16 mouse cellular contexts compared by ENCODE assay signal in genomic region chrX:67283460-67283859, GRCm38 (mm10).
DNase-seq lines count a peak whose midpoint lies in the region; ATAC-seq and TF ChIP-seq lines count a peak whose summit lies in the region.
"Had no signal": no experiment of that assay in that cellular context is flagged by ENCODE, and none has a peak within 500 bp of the region (broad histone marks: within the 10 kb centered on the region; RNA-seq: fewer than 3 reads in every experiment).

No protein-coding gene starts in this region.

- DNase-seq in forebrain, embryonic 14.5 days (ENCODE audit: low spot score), result peak; percentile 1
- DNase-seq in forebrain, postnatal 0 days, result no peak
- DNase-seq in kidney, adult 11 months, result no peak
- DNase-seq: adrenal gland, adult 2 months; adrenal gland, postnatal 10 days; adrenal gland, postnatal 25 days; cerebellum, adult 11-12 months; cerebellum, adult 2 months; cerebellum, adult 9-10 months; cerebellum, postnatal 10 days; cerebellum, postnatal 25 days had no signal

- peak; percentile 54; the same call in 1 of the 2 replicates for ATAC-seq in forebrain, embryonic 14.5 days
- no peak for ATAC-seq in forebrain, postnatal 0 days
- ATAC-seq in midbrain, embryonic 12.5 days (ENCODE audit: low FRiP score, low read depth), result 0 out of 2 replicates have a peak, but pooled peaks have one; percentile 44
- ATAC-seq in midbrain, embryonic 16.5 days, result no peak

- no peaks in the 10 kb centered on the region for H3K27me3 ChIP-seq in forebrain, embryonic 14.5 days (replicated peaks; ENCODE audit: control insufficient read depth, insufficient read depth, low read length)
- H3K27me3 ChIP-seq in forebrain, postnatal 0 days (ENCODE audit: insufficient read depth, low read length), result no peaks in the 10 kb centered on the region
- no peaks in the 10 kb centered on the region for H3K27me3 ChIP-seq in midbrain, embryonic 12.5 days
- H3K27me3 ChIP-seq in midbrain, embryonic 16.5 days (ENCODE audit: control insufficient read depth, insufficient read depth, low read depth, low read length), result no peaks in the 10 kb centered on the region
- H3K27me3 ChIP-seq: embryonic facial prominence, embryonic 12.5 days; forebrain, embryonic 12.5 days had no signal

- no peaks in the 10 kb centered on the region for H3K36me3 ChIP-seq in forebrain, embryonic 14.5 days (ENCODE audit: control insufficient read depth, insufficient read depth, low read length)
- H3K36me3 ChIP-seq in forebrain, postnatal 0 days (ENCODE audit: insufficient read depth), result no peaks in the 10 kb centered on the region
- no peaks in the 10 kb centered on the region for H3K36me3 ChIP-seq in midbrain, embryonic 12.5 days
- H3K36me3 ChIP-seq in midbrain, embryonic 16.5 days (ENCODE audit: control insufficient read depth, insufficient read depth, low read length), result no peaks in the 10 kb centered on the region
- H3K36me3 ChIP-seq: embryonic facial prominence, embryonic 10.5 days; embryonic facial prominence, embryonic 12.5 days; forebrain, embryonic 12.5 days had no signal

- 30% methylated on average over 2 of the region's 2 CpGs for WGBS in forebrain, embryonic 14.5 days
- WGBS in forebrain, postnatal 0 days, result 21% methylated on average over 2 of the region's 2 CpGs
- 51% methylated on average over 2 of the region's 2 CpGs for WGBS in midbrain, embryonic 12.5 days
- WGBS in midbrain, embryonic 16.5 days, result 39% methylated on average over 2 of the region's 2 CpGs

- no peak overlapping the region for H3K4me2 ChIP-seq in forebrain, embryonic 14.5 days (ENCODE audit: low read length)
- H3K4me2 ChIP-seq in forebrain, postnatal 0 days (ENCODE audit: low read depth), result no peak overlapping the region
- H3K4me2 ChIP-seq in midbrain, embryonic 12.5 days (replicated peaks), result no peak overlapping the region
- no peak overlapping the region for H3K4me2 ChIP-seq in midbrain, embryonic 16.5 days (ENCODE audit: low read length)
- H3K4me2 ChIP-seq: embryonic facial prominence, embryonic 12.5 days; forebrain, embryonic 12.5 days had no signal

- H3K27ac ChIP-seq in forebrain, embryonic 14.5 days (ENCODE audit: low read depth, low read length), result no peak overlapping the region
- H3K27ac ChIP-seq in forebrain, postnatal 0 days (ENCODE audit: low read depth, low read length), result no peak overlapping the region
- H3K27ac ChIP-seq in midbrain, embryonic 12.5 days (replicated peaks), result no peak overlapping the region
- no peak overlapping the region for H3K27ac ChIP-seq in midbrain, embryonic 16.5 days (ENCODE audit: low read length)
- H3K27ac ChIP-seq: embryonic facial prominence, embryonic 10.5 days; embryonic facial prominence, embryonic 12.5 days; forebrain, embryonic 12.5 days had no signal

- no peak overlapping the region for H3K9ac ChIP-seq in forebrain, embryonic 14.5 days (ENCODE audit: low read length)
- no peak overlapping the region for H3K9ac ChIP-seq in forebrain, postnatal 0 days
- H3K9ac ChIP-seq in midbrain, embryonic 12.5 days (replicated peaks), result no peak overlapping the region
- no peak overlapping the region for H3K9ac ChIP-seq in midbrain, embryonic 16.5 days (ENCODE audit: low read depth, low read length)
- H3K9ac ChIP-seq: embryonic facial prominence, embryonic 12.5 days; forebrain, embryonic 12.5 days had no signal

- no peaks in the 10 kb centered on the region for H3K9me3 ChIP-seq in forebrain, embryonic 14.5 days (replicated peaks; ENCODE audit: control insufficient read depth, low read length)
- H3K9me3 ChIP-seq in forebrain, postnatal 0 days (ENCODE audit: low read length), result no peaks in the 10 kb centered on the region
- no peaks in the 10 kb centered on the region for H3K9me3 ChIP-seq in midbrain, embryonic 12.5 days
- no peaks in the 10 kb centered on the region for H3K9me3 ChIP-seq in midbrain, embryonic 16.5 days (replicated peaks; ENCODE audit: control insufficient read depth, low read length, poor library complexity, severe bottlenecking)
- H3K9me3 ChIP-seq: embryonic facial prominence, embryonic 10.5 days; embryonic facial prominence, embryonic 12.5 days; forebrain, embryonic 12.5 days had no signal

- H3K4me1 ChIP-seq in forebrain, embryonic 14.5 days (ENCODE audit: control insufficient read depth, insufficient read depth, low read length), result no peaks in the 10 kb centered on the region
- H3K4me1 ChIP-seq in forebrain, postnatal 0 days (ENCODE audit: insufficient read depth), result no peaks in the 10 kb centered on the region
- no peaks in the 10 kb centered on the region for H3K4me1 ChIP-seq in midbrain, embryonic 12.5 days
- H3K4me1 ChIP-seq in midbrain, embryonic 16.5 days (ENCODE audit: control insufficient read depth, insufficient read depth, low read length), result no peaks in the 10 kb centered on the region
- H3K4me1 ChIP-seq: embryonic facial prominence, embryonic 10.5 days; embryonic facial prominence, embryonic 12.5 days; forebrain, embryonic 12.5 days had no signal

- no peak for TF ChIP-seq CTCF in forebrain, postnatal 0 days (IDR thresholded peaks at IDR 0.05; ENCODE audit: low read depth)

- H3K4me3 ChIP-seq in forebrain, embryonic 14.5 days (ENCODE audit: low read depth, low read length), result no peak overlapping the region
- no peak overlapping the region for H3K4me3 ChIP-seq in forebrain, postnatal 0 days (ENCODE audit: low read depth, low read length)
- H3K4me3 ChIP-seq in midbrain, embryonic 12.5 days, result no peak overlapping the region
- H3K4me3 ChIP-seq in midbrain, embryonic 16.5 days (ENCODE audit: low read depth, low read length), result no peak overlapping the region
- H3K4me3 ChIP-seq: embryonic facial prominence, embryonic 10.5 days; embryonic facial prominence, embryonic 12.5 days; forebrain, embryonic 12.5 days had no signal

Comparison
In these comparisons a context has a peak if more than half of its experiments do, and no peak if none do; other contexts are left out.
1. ATAC-seq: peak in forebrain, embryonic 14.5 days (single experiment) and midbrain, embryonic 12.5 days (single experiment); none in forebrain, postnatal 0 days (single experiment) and midbrain, embryonic 16.5 days (single experiment).